Mouse (Mus musculus) G1E-ER4 (cell line): ENCODE data around the gene Arhgef40. TPM values are rescaled to one million over a fixed set of nuclear protein-coding genes. Genes with fewer than 3 reads are reported as not detected.
A peak's percentile ranks its signal among the peaks of the same experiment; 100 is the strongest.

Experiments
- GATA1 ChIP-seq: IDR thresholded peaks from one replicate; pipeline ENCODE4 v1.8.0; 2012; ENCODE audit warnings: low read length, inconsistent platforms
- polyA plus RNA-seq: library from polyadenylated mRNA; stranded (reverse); fragments of >175 nt; gene quantifications from 2 replicates; pipeline ENCODE4 v1.2.3, GENCODE M21; 2012

Arhgef40 gene
- polyA plus RNA-seq = 28.7 and 40.6 TPM in 2 replicates

- TF ChIP-seq GATA1 = no peak
These were observed at the start of gene Arhgef40 for GRCm38 (mm10) chr14:51984247-51985231. TSS of gene Arhgef40 (plus strand) at chr14:51984719.

GRCm38 (mm10) chr14:51939005-51939404, 45.5 kb upstream of the Arhgef40 start:
- no peak for TF ChIP-seq GATA1

- no peak for TF ChIP-seq GATA1
These were observed 43.5 kb upstream of the Arhgef40 start for GRCm38 (mm10) chr14:51940944-51941560.

- TF ChIP-seq GATA1 = no peak
These were observed 42.9 kb upstream of the Arhgef40 start for GRCm38 (mm10) chr14:51941577-51941976.

- TF ChIP-seq GATA1 = no peak
These were observed 42.3 kb upstream of the Arhgef40 start for GRCm38 (mm10) chr14:51942236-51942635.

- no peak for TF ChIP-seq GATA1
These were observed 41.2 kb upstream of the Arhgef40 start for GRCm38 (mm10) chr14:51943336-51943735.

- TF ChIP-seq GATA1 = no peak
These were observed 24.2 kb upstream of the Arhgef40 start for GRCm38 (mm10) chr14:51960316-51960715.

- no peak for TF ChIP-seq GATA1
These were observed 17.1 kb upstream of the Arhgef40 start for GRCm38 (mm10) chr14:51967400-51967799.

GRCm38 (mm10) chr14:51979252-51979651, 5.3 kb upstream of the Arhgef40 start:
- TF ChIP-seq GATA1 = no peak

GRCm38 (mm10) chr14:51983251-51983650, 1.3 kb upstream of the Arhgef40 start:
- no peak for TF ChIP-seq GATA1

GRCm38 (mm10) chr14:51983855-51984246, 668 bp upstream of the Arhgef40 start:
- TF ChIP-seq GATA1 = no peak

GRCm38 (mm10) chr14:51985301-51986152, 1.0 kb downstream of the Arhgef40 start:
- no peak for TF ChIP-seq GATA1

GRCm38 (mm10) chr14:51986153-51986505, 1.6 kb downstream of the Arhgef40 start:
- TF ChIP-seq GATA1 = peak; percentile 19

- no peak for TF ChIP-seq GATA1
These were observed 2.7 kb downstream of the Arhgef40 start for GRCm38 (mm10) chr14:51987177-51987576.

GRCm38 (mm10) chr14:51988731-51989130, 4.2 kb downstream of the Arhgef40 start:
- TF ChIP-seq GATA1 = no peak
